Mouse (Mus musculus): ENCODE measurements around the gene Creb5. TPM values are rescaled to one million over a fixed set of nuclear protein-coding genes. Genes with fewer than 3 reads are reported as not detected.

The Creb5 gene
- polyA plus RNA-seq, 1 experiment from 2014 or later = 9.5 TPM

- ATAC-seq (ENCODE audit: insufficient read depth, low FRiP score, low read depth) = peak; percentile 14; the same call in 1 of the 2 replicates
- Histone ChIP-seq H3K4me2 (no peak overlapping the region), H3K4me1 (peaks cover 14% of the 10 kb centered on the region), H3K9me3 (no peaks in the 10 kb centered on the region), H3K4me3 (replicated peaks) (no peak overlapping the region), H3K9ac (no peak overlapping the region), H3K27me3 (replicated peaks) (no peaks in the 10 kb centered on the region), H3K36me3 (no peaks in the 10 kb centered on the region), H3K27ac (no peak overlapping the region)
- 68% methylated on average over 2 of the region's 2 CpGs for WGBS
Observed at GRCm38 (mm10) chr6:53469703-53470102, 182.6 kb downstream of the Creb5 start.

DNA sequence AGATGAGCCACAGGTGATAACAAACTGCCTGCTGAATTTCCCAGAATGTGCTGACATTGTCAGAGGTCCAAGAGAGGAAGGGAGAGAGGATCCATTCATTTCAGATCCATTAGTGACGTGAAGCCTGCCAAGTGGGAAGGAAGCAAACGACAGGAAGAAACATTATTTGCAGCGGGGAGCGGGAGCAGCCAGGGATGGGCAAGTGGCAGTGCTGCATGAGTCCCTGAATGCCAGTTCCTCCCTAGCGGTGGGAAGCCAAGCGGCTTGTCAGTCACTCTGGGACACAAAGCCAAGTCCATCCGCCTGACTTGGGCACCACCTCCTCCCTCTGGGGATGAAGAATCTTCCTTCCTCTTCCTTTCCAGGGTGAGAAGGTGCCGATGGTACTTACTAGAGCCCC lies 183.5 kb downstream of the Creb5 start:
- Histone ChIP-seq H3K4me1 (peaks cover 14% of the 10 kb centered on the region), H3K4me3 (replicated peaks) (no peak overlapping the region), H3K27me3 (replicated peaks) (no peaks in the 10 kb centered on the region), H3K27ac (peak overlapping the region; percentile 57; the same call in 1 of the 2 replicates), H3K9me3 (no peaks in the 10 kb centered on the region), H3K36me3 (no peaks in the 10 kb centered on the region), H3K4me2 (peak overlapping the region; percentile 34; the same call in 1 of the 2 replicates), H3K9ac (no peak overlapping the region)
- WGBS = 24% methylated on average over 8 of the region's 8 CpGs
- no peak for ATAC-seq (ENCODE audit: insufficient read depth, low FRiP score, low read depth)

- Histone ChIP-seq H3K4me1 (peaks cover 14% of the 10 kb centered on the region), H3K4me2 (peak overlapping the region; percentile 34; the same call in 1 of the 2 replicates), H3K9ac (no peak overlapping the region), H3K9me3 (no peaks in the 10 kb centered on the region), H3K27me3 (replicated peaks) (no peaks in the 10 kb centered on the region), H3K36me3 (no peaks in the 10 kb centered on the region), H3K27ac (peak overlapping the region; percentile 57; the same call in 1 of the 2 replicates), H3K4me3 (replicated peaks) (no peak overlapping the region)
- ATAC-seq (ENCODE audit: insufficient read depth, low FRiP score, low read depth) = no peak
- 32% methylated on average over 9 of the region's 9 CpGs for WGBS
Observed at GRCm38 (mm10) chr6:53470999-53471591, 184.0 kb downstream of the Creb5 start.

- ATAC-seq (ENCODE audit: insufficient read depth, low FRiP score, low read depth) = no peak
Observed at GRCm38 (mm10) chr6:53472751-53473150, 185.7 kb downstream of the Creb5 start.

DNA sequence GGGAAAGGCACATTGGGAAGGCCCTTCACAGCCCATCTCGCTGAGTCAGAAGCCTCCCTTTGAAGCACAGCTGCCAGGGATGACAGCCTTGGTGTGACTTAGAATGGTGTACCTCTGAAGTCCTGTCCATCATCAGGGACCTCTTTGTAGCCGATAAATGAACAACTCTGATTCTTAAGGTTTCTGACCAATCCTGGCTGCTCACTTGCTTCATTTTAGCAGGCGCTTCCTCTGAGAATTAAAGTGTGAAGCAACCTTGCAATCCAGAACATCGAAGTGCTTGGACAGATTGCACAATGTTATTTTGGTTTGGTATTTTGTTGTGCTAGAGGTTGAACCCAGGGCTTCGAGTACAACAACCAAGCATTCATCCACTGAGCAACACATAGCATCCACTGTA lies 190.4 kb downstream of the Creb5 start:
- Histone ChIP-seq H3K9me3 (no peaks in the 10 kb centered on the region), H3K27me3 (replicated peaks) (no peaks in the 10 kb centered on the region), H3K4me3 (replicated peaks) (no peak overlapping the region), H3K4me1 (no peaks in the 10 kb centered on the region), H3K9ac (no peak overlapping the region), H3K4me2 (no peak overlapping the region), H3K36me3 (no peaks in the 10 kb centered on the region), H3K27ac (no peak overlapping the region)
- WGBS = 80% methylated on average over 5 of the region's 5 CpGs
- no peak for ATAC-seq (ENCODE audit: insufficient read depth, low FRiP score, low read depth)

More at GRCm38 (mm10) chr6:53472751-53473150, 185.7 kb downstream of the Creb5 start:
- Histone ChIP-seq H3K9ac (no peak overlapping the region), H3K4me3 (replicated peaks) (no peak overlapping the region), H3K27ac (no peak overlapping the region), H3K4me1 (peaks cover 14% of the 10 kb centered on the region), H3K27me3 (replicated peaks) (no peaks in the 10 kb centered on the region), H3K4me2 (no peak overlapping the region), H3K9me3 (no peaks in the 10 kb centered on the region), H3K36me3 (no peaks in the 10 kb centered on the region)
- 77% methylated on average over 7 of the region's 7 CpGs for WGBS

DNA sequence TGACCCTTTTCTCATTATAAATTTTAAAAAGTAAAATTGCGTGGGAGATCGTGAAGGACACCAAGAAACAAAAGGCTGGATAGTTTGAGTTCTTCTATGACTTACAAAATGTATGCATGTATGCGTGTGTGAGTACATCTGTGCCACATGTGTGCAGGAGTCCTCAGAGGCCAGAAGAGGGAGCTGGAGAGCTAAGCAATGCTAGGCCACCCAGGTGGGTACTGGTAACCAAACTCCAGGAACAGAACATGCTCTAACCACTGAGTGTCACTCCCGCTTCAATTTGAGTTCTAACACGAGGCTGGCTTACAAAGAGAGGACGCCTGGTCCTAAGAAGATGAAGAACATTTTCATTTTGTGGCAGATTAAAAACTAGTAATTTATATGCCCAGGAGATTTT lies 203.8 kb downstream of the Creb5 start:
- no peak overlapping the region for H3K4me2 ChIP-seq
- no peaks in the 10 kb centered on the region for H3K4me1 ChIP-seq
- no peak overlapping the region for H3K4me3 ChIP-seq (replicated peaks)
- no peaks in the 10 kb centered on the region for H3K27me3 ChIP-seq (replicated peaks)
- 93% methylated on average over 6 of the region's 6 CpGs for WGBS
- no peaks in the 10 kb centered on the region for H3K9me3 ChIP-seq
- H3K27ac ChIP-seq = no peak overlapping the region
- no peak for ATAC-seq (ENCODE audit: insufficient read depth, low FRiP score, low read depth)
- no peaks in the 10 kb centered on the region for H3K36me3 ChIP-seq
- no peak overlapping the region for H3K9ac ChIP-seq

- no peaks in the 10 kb centered on the region for H3K27me3 ChIP-seq (replicated peaks)
- H3K27ac ChIP-seq = no peak overlapping the region
- no peaks in the 10 kb centered on the region for H3K9me3 ChIP-seq
- H3K4me3 ChIP-seq (replicated peaks) = no peak overlapping the region
- 0 out of 2 replicates have a peak, but pooled peaks cover under 1% of the 10 kb centered on the region for H3K4me1 ChIP-seq
- no peak for ATAC-seq (ENCODE audit: insufficient read depth, low FRiP score, low read depth)
- H3K36me3 ChIP-seq = no peaks in the 10 kb centered on the region
- no peak overlapping the region for H3K4me2 ChIP-seq
- 87% methylated on average over 4 of the region's 4 CpGs for WGBS
- H3K9ac ChIP-seq = no peak overlapping the region
Observed at GRCm38 (mm10) chr6:53491331-53491730, 204.3 kb downstream of the Creb5 start.

DNA sequence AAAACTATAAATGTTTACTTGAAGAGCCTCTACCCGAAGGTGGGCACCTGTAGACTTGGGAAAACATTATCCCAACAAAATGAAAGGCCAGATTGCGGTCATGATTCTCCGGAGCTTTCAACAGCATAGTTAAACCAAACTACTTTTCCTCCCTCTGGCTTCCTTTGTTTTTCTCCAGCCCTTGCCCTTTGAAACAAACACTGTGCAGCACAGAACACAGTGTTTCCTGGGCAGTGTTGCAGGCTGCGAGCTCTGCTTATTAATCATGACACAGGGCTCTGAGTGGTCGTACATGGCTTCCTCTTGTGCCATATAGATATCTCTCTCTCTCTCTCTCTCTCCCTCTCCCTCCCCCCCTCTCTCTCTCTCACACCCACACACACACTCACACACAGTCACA lies 206.8 kb downstream of the Creb5 start:
- Histone ChIP-seq H3K36me3 (no peaks in the 10 kb centered on the region), H3K4me3 (replicated peaks) (no peak overlapping the region), H3K9ac (no peak overlapping the region), H3K27ac (no peak overlapping the region), H3K4me2 (no peak overlapping the region), H3K4me1 (0 out of 2 replicates have a peak, but pooled peaks cover 6% of the 10 kb centered on the region), H3K9me3 (no peaks in the 10 kb centered on the region), H3K27me3 (replicated peaks) (no peaks in the 10 kb centered on the region)
- 30% methylated on average over 5 of the region's 5 CpGs for WGBS
- ATAC-seq (ENCODE audit: insufficient read depth, low FRiP score, low read depth) = no peak

DNA sequence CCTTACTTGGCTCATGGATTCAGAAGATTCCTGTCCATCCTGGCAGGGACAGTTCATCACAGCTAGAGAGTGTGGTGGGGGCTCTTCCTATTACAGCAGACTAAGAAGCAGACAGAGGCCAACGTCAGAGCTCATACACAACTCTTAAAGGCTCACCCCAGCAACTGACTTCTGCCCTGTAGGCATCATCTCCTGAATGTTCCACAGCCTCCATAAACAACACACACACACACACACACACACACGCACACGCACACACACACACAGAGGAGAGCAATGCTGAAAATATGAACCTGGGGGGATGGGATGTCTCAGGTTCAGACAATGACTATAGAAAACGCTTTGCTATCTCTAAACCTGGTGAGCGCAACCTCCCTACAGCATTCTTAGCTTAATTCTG lies 208.6 kb downstream of the Creb5 start:
- no peak overlapping the region for H3K4me3 ChIP-seq (replicated peaks)
- H3K4me1 ChIP-seq = 0 out of 2 replicates have a peak, but pooled peaks cover 6% of the 10 kb centered on the region
- H3K27me3 ChIP-seq (replicated peaks) = no peaks in the 10 kb centered on the region
- no peak overlapping the region for H3K27ac ChIP-seq
- no peaks in the 10 kb centered on the region for H3K36me3 ChIP-seq
- H3K9ac ChIP-seq = no peak overlapping the region
- 81% methylated on average over 5 of the region's 5 CpGs for WGBS
- H3K9me3 ChIP-seq = no peaks in the 10 kb centered on the region
- H3K4me2 ChIP-seq = no peak overlapping the region
- no peak for ATAC-seq (ENCODE audit: insufficient read depth, low FRiP score, low read depth)

DNA sequence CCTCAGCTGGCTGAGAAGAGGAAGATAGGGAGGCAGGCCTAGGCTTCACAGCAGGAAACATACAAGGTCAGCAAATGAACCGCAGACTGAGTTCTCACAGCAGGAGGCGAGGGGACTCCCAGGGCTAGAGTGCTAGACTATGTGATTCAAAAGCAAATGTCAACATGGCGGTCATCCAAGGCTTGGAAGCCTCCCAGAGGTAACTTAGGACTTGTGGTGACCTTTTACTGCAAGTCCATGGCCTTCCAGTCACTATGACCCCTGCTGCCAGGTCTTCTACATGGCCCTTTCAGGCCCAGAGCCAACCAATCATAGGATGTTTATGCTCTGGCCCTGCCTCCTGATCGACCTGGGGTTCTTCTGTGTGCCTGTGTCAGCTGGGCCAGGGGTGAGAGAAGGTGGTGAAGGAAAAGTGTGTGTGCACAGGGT lies 209.3 kb downstream of the Creb5 start:
- Histone ChIP-seq H3K36me3 (no peaks in the 10 kb centered on the region), H3K9me3 (no peaks in the 10 kb centered on the region), H3K4me3 (replicated peaks) (no peak overlapping the region), H3K4me2 (no peak overlapping the region), H3K27me3 (replicated peaks) (no peaks in the 10 kb centered on the region), H3K4me1 (0 out of 2 replicates have a peak, but pooled peaks cover 6% of the 10 kb centered on the region), H3K9ac (no peak overlapping the region), H3K27ac (peak overlapping the region; percentile 16; the same call in 1 of the 2 replicates)
- ATAC-seq (ENCODE audit: insufficient read depth, low FRiP score, low read depth) = peak; percentile 53; the same call in 1 of the 2 replicates
- 55% methylated on average over 4 of the region's 4 CpGs for WGBS

GRCm38 (mm10) chr6:53497904-53498536 lies 210.9 kb downstream of the Creb5 start:
- 73% methylated on average over 10 of the region's 10 CpGs for WGBS

GRCm38 (mm10) chr6:53499621-53500295 lies 212.7 kb downstream of the Creb5 start:
- Histone ChIP-seq H3K4me2 (no peak overlapping the region), H3K4me1 (0 out of 2 replicates have a peak, but pooled peaks cover 6% of the 10 kb centered on the region), H3K27me3 (replicated peaks) (no peaks in the 10 kb centered on the region), H3K36me3 (no peaks in the 10 kb centered on the region), H3K9ac (no peak overlapping the region), H3K4me3 (replicated peaks) (no peak overlapping the region), H3K27ac (no peak overlapping the region), H3K9me3 (no peaks in the 10 kb centered on the region)
- WGBS = 81% methylated on average over 8 of the region's 8 CpGs
- ATAC-seq (ENCODE audit: insufficient read depth, low FRiP score, low read depth) = no peak

More at GRCm38 (mm10) chr6:53497904-53498536, 210.9 kb downstream of the Creb5 start:
- no peak overlapping the region for H3K27ac ChIP-seq
- H3K36me3 ChIP-seq = no peaks in the 10 kb centered on the region
- no peaks in the 10 kb centered on the region for H3K27me3 ChIP-seq (replicated peaks)
- no peak overlapping the region for H3K4me2 ChIP-seq
- no peak overlapping the region for H3K4me3 ChIP-seq (replicated peaks)
- no peaks in the 10 kb centered on the region for H3K9me3 ChIP-seq
- no peak overlapping the region for H3K9ac ChIP-seq
- H3K4me1 ChIP-seq = 0 out of 2 replicates have a peak, but pooled peaks cover 6% of the 10 kb centered on the region
- ATAC-seq (ENCODE audit: insufficient read depth, low FRiP score, low read depth) = no peak

Measured in stomach, embryonic 15.5 days (tissue).